Mouse (Mus musculus) kidney, postnatal 14 days (tissue): ENCODE results near the gene Gulp1.

ENCODE experiments used
- DNase-seq: peaks from one replicate; pipeline ENCODE4 v3.0.0; 2022; ENCODE audit warnings: mixed read lengths

Gene Gulp1

DNA sequence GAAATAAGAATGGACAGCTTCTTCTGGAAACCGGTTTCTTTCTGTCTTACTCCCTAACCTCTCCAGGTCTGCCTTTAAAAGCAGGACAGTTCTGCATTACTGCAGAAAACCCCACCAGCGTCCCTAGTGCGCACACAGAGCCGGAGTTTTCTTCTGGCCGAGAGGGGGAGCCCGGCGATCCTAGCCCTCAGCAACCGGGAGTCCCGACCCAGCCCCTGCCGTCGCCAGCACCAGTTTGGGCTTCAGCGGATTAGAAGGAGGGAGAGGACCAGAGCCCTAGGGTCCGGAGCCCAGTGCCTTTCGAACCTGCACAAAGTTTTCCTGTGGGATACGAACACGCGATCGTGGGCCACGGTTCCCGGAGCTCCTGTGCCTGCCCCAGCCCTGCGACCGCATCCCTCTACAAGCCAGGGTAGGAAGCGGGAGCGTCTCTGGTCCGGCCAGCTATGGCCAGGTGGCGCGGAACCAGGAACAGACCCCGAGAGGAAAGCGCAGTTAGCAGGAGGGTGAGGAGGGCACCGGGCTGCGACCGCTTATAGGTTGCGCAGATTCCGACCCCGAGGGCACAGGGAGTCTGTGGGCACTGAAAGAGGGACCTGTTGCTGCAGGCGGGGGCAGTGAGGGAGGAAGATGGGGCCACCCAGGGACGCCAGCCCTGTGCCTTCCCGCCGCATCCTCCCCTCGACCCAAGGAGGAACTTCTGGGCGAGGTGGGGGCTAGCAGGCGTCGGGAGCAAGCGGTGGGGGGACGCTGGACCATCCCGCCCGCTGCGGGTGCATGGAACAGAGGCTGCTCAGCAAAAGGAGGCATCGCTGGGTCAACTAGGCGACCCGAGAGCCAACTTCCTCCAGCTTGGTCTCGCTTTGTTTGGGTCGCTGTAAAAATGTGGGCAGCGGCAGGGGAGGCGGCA lies at the start of gene Gulp1:
Gene Gulp1 (plus strand): TSS at position 51 of the 910 bp plus-strand sequence.
- peak; percentile 82 for DNase-seq

DNA sequence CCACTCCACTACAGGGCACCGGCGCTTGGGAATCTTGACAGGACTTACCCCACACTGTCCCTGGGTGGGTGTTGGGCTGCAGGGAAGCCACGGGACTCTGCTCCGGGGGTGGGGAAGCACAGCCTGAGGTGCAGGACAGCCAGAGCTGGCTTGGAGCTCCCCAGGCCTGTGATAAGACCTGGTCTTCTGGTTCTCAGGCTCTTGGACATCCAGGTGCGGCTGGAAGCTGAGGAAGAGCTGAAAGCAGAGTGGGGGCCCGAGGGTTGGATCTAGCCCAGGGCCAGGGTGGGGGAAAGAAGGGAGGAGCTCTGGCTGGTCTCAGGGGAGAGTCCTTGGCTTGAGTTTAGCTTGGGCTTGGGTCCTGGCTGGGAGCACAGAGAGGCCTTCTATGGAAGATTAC lies 1.1 kb upstream of the Gulp1 start:
- DNase-seq: no peak

DNA sequence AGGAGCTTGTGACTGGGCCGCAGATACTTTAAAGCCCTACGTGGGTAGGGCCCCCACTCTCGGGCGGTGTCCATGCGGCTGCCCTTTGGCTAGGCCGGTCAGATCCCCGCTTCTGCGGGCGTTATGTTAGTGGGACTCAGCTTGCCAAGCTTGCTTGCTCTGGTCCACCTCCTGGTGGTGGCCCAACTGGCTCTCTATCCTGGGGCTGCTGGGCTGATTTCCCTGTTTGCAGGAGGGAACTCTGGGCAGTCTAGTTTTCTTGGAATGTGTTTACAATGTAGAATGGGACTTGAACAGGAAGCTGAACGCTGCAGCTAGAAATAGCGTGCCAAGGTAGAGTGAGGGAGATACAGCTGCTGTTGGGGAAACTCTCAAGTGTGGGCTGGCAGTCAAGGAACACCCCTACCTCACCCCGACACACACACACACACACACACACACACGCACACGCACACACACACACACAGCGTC lies 1.1 kb downstream of the Gulp1 start:
- DNase-seq: peak; percentile 66

DNA sequence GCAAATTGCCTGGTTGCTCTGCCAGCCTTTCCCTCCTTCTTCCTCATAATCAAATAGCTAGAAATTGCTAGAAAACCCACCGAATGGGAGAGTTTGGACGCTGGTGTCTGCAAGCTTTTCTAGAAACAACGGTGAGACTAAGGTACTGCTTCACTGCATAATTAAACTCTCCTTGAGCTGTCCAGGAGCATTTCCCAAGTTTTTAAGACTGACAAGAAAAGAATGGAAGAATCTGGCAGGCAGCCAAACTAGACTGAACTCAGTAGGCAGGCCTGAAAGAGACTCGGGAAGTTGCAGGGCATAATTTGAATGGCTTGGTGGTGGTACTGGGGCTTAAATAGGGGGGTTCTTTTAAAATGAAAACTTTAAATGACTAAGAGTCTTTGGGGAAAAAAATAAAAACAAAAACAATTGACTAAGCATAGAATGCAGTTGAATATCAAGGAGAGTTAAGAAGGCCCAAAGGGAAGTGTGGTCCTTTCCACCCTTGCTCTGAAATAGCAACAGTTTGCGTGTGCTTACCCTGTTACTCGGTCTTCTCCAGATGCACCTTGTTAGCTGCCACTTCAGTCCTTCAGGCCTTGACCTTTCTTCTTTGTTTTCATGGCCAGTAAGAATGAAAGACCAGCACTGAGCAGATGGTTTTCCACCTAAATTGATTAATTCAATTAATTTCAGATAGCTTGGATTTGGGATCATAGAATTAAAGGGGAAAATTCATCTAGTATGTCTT lies 2.0 kb downstream of the Gulp1 start:
- DNase-seq: peak; percentile 67

DNA sequence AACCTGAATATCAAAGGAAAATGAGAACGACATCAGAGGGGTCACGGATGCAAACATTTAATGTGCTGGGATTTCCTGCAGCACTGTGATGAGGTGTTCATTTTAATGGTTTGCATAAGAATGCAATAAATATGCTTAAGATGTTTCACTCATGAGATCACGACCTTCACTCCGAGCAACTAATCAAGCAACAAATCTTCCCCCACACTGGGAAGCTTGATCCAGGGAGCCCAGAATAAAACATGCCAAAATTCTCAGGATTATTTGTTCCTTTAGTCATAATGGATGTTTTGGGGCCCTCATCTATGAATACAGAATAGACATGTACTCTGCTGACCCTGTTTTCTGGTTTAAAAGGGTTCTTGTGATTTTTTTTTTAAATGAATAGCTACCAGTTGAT lies 16.1 kb downstream of the Gulp1 start:
- no peak for DNase-seq

DNA sequence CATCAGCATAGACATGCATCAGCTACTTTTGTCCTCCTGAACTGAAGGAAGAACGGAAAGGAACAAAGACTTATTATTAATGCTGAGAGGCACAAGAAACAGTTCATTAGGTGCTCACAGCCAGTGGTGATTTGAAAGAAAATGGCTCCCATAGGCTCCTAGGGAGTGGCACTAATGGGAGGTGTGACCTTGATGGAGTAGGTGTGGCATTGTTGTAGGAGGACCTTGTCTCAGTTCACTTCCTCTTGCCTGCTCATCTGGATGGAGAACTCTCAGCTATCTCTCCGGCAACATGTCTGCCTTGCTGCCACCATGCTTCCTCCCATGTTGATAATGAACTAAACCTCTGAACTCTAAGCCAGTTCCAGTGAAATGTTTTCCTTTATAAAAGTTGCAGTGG lies 17.0 kb downstream of the Gulp1 start:
- no peak for DNase-seq

DNA sequence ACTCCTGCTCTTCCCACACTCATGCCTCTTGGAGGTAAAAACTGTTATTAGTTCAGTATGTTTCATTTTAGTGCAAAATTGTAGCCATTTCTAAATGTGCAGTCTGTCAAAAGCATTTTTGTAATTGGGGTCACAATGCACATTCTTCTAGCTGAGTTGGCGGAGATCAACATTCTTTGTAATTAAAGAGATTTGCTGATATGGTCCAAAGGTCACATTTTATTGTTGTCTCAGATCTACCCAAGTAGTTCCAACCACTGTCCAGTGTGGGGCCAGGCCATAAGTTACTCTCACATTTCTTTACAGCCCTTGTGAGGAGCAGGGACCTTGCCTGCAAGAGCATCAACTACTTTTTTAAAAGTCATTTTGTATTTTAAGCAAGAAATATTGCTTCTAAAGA lies 24.7 kb downstream of the Gulp1 start:
- DNase-seq: peak; percentile 50

DNA sequence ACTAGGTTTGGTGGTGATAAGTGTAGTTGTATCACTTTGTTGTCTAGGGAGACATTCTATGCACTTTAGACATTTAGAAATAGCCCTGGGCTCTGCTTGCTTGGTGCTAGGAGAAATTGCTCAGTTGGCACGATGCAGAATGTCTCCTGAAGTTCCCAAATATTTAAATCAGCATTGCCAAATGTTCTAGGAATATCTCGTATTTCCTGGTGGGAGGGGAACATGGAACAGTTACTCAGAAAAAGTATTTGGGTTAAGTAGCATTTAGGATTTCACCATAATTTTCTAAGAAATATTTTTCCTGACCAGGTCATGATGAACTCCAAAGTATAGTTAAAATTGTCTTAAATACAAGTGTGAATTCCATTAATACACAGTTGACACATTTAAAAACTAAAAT lies 25.3 kb downstream of the Gulp1 start:
- DNase-seq: no peak

DNA sequence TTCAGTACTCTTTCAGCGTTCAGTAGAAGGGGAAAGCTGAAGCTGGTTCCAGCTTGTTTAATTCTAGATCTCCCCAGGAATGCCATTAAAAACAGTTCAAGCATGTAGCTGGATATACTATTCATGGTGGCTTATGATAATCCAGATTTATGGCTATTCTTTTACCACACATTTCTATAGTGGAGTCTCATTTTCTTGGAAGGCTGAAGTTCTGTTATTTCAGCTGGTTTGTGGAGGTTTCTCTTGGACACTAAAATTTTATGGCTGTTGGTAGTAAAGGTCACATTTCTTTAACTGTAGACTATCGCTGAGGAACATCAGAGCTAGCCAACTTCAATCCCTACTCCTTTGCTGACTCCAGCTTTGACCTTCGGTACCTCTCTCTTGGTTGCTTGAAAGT lies 29.1 kb downstream of the Gulp1 start:
- peak; percentile 16 for DNase-seq

DNA sequence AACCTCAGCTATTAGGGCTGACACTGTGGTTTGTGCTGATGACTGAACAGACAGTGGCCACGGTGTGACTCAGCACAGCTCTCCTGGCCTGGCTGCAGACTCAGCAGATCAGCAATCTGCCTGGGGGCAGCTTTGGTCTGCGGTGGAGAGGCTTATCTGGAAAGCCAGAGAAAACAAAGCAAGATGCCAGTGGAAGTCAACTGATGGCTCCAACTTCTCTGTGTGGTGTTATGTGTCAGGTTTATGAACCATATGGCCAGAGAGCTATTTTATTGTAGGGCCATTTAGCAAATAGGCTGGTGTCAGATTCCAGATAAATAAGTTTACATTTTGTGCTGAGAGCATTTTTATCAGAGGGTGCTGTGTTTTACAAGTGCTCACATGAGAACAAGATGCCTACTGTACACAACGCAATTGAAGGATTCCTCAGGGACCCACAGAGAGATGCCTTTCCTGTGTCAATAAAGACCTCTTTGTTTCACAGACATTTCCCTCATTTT lies 33.6 kb downstream of the Gulp1 start:
- no peak for DNase-seq

DNA sequence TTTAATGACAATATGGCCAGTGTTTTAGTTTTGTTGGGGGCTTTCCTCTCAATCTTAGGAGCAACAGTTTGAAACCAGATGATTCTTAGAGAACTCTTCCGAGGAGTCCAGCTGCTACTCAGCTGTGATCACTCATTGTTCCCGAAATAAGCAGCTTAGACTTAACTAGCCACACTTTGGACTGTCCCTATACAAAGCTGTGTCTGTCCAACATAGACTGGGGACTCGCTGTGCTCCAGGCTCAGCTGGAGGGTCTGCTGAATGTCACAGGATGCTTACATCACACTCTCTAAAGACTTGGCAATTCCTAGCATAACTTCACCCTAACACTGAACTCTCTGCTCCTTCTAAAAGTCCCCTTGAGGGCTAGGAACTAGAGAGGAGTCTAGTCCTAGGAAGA lies 40.4 kb downstream of the Gulp1 start:
- DNase-seq: peak; percentile 25

DNA sequence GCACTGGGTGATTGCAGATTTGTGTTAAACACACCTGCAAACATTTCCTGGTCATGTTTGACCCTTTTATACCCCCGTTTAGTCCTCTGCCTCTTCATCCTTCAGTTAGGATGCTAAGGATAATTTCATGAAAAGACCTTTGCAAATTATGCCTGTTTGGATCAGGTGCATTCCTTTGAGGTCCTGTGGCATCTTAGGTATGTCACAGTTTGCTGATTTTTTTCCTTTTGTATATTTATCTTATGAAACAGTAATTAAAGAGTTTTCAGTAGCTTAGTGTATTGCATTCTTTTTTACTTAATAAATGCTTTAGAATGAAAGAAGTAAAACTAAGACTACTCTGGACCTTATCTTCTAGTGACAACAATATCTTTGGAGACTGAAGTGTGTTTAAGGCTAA lies 41.8 kb downstream of the Gulp1 start:
- DNase-seq: no peak

DNA sequence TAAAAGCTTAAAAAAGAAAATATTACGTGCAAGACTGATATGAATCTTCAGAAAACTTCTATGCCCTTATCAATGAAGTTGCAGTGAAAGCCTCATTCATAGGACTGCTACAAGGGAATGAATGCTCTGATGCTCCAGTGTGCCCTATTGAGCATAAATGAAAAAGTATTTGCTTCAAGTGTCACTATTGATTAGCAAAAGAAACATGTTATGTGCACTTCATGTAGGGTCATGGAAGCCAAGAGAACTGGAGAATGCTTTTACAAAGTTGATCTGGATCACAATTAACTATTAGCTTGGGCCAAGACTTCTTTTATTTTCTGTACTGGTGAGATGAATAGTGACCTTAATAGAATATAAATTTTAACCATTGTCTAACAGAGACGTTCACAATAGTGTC lies 47.0 kb downstream of the Gulp1 start:
- no peak for DNase-seq

DNA sequence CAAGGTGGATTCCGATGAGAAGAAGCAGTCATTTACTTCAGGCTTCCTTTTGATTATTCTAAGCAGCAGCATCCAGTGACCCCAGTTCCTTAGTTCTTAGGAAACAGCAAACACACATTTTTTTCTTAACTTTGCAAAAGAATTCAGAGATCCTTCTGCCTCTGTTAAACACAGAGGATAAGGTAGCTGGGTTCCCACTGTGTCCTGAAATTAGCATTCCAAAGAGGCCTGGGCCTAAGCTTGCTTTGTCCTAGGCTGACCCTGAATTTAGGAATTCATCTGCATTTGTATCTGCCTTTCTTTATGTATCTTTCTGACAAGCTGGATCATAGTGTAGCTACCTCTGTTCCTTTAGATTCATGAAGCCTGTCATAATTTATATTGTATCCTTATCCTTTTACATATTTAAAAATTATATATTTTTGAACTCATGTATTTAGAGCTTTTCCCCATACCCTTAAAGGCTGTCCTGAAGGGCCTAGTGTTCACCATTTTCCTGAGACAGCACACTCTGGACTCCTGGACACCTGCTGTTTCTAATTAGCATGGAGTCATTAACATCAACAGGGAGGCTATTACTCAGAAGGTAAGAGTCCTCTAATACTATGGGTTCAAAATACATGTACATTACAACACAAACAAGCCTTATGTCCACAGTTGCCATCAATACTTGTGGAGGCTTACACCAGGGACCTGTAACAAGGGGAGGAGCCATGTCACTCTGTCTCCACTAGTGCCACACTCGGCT lies 62.2 kb downstream of the Gulp1 start:
- DNase-seq: no peak

DNA sequence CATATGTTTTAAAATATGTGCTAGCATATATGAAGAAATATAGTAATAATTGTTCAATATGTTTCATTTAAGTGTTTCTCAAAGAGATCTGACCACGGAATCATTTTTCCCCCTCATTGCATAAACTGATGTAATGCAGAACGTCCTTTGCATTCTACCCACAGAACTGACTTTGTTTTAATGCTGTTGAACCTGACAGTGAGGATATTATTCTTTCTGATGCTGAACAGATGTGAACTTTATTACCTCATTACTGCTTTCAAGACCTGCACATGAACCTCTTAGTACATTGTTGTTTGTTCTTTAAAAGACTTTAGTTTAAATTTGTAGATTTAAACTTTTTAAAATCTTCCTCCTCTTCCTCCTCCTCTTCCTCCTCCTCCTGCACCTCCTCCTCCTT lies 67.4 kb downstream of the Gulp1 start:
- no peak for DNase-seq

DNA sequence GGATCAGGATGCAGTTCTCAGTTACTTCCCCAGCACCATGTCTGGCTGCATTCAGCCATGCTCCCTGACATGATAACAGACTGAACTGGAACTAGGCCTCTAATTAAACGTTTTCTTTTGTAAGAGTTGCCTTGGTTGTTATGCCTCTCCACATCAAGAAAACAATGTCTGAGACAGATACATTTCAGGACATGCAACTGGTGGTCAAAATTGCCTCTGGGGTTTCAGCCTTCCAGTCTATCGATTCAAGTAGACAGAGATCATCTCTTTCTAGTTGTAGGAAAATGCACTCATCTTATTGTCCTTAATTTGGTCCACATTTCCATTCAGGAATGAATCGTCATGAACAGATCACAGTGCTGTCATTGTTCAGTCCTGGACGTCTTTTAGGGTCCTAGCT lies 83.2 kb downstream of the Gulp1 start:
- no peak for DNase-seq

DNA sequence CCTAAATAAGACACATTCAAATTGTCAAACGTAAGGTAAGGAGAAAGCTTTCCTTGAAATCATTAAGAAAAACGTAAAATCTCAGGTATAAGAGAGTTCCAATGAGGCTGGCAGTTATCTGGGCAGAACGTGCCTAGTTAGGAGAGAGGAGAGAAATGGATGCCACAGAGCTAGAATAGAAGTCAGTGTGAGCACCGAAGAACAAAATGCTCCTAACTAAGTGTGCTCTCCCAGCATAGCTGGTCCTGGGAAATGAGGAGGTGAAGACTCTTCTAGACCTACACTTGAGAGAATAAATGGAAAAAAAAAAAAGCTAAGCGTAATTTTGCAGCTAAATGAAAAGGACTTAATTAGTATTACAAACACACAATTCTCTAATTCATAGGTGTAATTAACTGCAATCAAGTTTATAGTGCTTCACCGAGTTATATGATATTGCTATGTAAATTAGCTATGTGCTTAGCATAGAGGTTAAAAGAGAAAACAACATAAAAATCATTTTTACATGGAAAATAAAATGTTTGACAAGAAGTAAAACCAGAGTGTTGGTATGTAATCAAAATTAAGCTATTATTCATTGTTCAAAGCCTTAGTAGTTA lies 94.5 kb downstream of the Gulp1 start:
- no peak for DNase-seq

DNA sequence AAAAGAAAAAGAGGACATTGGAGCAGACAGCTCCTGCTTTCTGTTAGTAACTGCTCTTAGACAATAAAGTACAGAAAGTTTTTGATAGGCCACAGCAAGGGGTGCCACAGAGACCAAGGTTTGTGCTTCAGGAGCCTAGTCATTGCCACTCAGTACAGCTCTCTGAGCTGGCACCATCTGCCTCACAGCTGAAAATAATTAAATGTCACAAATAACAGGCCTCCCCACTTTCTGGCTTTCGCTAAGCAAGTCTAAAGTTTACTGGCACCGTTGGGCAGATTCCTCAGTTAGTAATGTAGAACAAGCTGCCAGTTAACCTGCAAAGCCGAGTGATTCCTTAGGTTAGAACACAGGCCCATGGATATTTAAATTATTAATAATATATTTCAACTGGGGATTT lies 127.7 kb downstream of the Gulp1 start:
- no peak for DNase-seq

DNA sequence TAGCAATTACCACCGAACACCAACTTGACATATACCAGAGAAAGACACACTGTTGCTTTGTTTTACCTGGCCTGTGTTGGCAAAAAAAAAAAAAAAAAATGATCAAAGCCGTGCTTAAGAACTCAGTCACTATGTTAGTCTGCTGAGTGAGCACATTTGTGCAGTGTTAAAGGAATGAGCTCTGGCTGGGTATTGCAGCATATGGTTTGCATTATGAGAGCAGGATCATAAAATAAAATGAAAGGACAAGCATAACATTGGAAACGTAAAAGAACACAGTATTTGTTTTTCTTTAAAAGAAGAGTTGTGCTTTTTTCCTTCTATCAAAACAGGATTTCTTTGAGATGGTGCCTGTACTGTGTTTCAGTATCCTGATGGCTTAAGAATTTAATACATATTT lies 128.1 kb downstream of the Gulp1 start:
- DNase-seq: no peak

DNA sequence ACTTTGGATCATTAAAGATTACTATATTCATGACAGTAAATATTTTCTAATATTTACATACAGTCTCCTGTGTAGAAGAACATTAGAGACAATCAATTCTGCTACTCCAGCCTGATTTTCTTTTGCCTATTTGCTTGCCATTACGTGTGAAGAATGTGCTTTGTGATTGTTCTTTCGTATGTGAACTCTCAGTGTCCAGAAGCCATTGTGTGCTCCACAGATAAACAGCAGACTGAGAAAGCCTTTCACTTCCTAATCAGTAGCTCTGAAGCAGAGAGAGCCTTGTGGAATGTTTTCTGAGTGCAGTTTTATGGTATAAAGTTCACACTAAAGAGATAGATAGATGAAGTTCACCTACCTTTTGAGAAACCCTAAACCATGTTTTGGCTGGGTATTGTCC lies 131.2 kb downstream of the Gulp1 start:
- DNase-seq: no peak

DNA sequence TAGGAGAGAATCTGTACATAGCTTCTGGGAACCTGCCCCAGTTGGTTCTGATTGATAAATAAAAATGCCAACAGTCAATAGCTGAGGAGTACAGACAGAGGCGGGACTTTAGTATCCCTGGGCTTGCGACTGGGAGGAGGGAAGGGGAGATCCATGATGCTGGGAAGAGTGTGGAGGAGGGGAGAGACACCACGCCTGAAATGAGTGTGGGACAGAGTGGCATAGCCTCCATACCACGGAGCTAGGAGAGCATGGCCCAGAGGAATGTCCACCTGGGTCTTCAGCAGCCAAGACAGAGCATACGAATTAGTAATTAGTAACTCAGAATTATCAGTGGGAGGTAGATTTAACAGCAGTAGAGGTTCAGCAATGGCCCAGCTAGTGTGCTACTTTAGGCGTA lies 132.4 kb downstream of the Gulp1 start:
- no peak for DNase-seq

DNA sequence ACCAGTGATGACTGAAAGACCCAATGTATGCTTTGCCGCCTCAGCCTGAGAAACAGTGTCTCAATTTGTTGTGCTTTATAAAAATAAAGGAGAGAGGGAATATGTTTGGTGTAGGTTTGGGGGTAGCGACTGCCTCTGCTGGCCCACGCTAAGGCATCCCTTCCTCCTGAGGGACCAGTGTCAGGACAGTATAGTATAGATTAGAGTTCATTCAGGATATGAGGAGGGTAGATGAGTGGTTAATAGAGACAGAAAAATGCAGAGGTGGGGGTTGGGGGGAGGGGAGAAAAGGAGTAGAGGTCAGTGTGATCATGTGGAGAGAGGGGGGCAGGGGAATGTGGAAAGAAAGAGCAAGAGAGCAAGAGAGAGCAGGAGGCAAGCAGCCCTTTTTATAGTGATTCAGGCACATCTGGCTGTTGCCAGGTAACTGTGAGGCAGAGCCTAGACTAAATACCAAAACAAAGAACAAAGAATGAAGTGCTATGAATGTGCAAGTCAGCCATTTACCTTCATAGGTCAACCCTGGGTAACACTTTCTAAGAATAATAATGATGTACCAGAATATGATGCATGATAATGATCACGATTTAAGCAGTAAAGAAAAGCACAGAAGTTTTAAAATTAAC lies 169.6 kb downstream of the Gulp1 start:
- no peak for DNase-seq
